Mouse (Mus musculus): Measurements from ENCODE around the gene Gm33815.
"Not testable (repeated sequence)": the region's sequence is repeated elsewhere in the genome, so short reads cannot be mapped to it uniquely, and the experiment has no call there.

Gene Gm33815

DNA sequence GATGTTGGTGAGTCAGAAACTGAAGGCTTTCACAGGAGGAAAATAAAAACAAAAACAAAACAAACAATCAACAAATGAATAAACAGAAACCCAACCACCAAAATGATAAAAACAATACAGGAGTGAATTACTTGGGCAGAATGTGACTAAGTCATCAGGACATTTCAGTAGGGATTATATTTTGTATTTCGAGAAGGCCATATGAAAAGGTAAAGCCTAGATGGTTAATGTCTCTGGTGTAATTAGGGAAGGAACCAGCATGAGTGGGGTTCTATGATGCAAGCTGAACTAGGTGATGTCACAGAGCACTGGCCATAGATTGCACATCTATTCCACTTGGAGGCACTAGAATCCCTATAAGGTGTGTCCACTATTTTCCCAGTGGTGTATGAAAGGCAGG, at the start of gene Gm33815:
Gene Gm33815 (plus strand): TSS at position 301 of the 400 bp plus-strand sequence.
- not testable (repeated sequence) for DNase-seq (ENCODE audit: low spot score in 2 of 2)
